Mouse (Mus musculus) forebrain, embryonic 15.5 days (tissue): Measurements from ENCODE around the gene Marveld2. TPM values are rescaled to one million over a fixed set of nuclear protein-coding genes. Genes with fewer than 3 reads are reported as not detected.
A peak's percentile ranks its signal among the peaks of the same experiment; 100 is the strongest.

Experiments used
- ATAC-seq: fragments of 200-750 bp; cut with Nextera tagmentation; replicated peaks from 2 replicates; pipeline ENCODE4 v1.8.0; 2017; ENCODE audit warnings: mild to moderate bottlenecking, moderate TSS enrichment, moderate library complexity
- H3K27ac ChIP-seq: fragments of 300-500 bp; sonication (generic); replicated peaks from 2 replicates; pipeline ENCODE4 v1.5.1; 2015; ENCODE audit warnings: mild to moderate bottlenecking, inconsistent platforms
- H3K27me3 ChIP-seq: fragments of 300-500 bp; sonication (generic); 2 replicates; pipeline ENCODE4 v1.6.1; 2015; ENCODE audit warnings: inconsistent platforms
- H3K36me3 ChIP-seq: fragments of 300-500 bp; sonication (generic); 2 replicates; pipeline ENCODE4 v1.6.1; 2015; ENCODE audit warnings: mild to moderate bottlenecking, inconsistent platforms
- H3K4me1 ChIP-seq: fragments of 300-500 bp; sonication (generic); 2 replicates; pipeline ENCODE4 v1.6.1; 2015; ENCODE audit warnings: inconsistent platforms
- H3K4me2 ChIP-seq: fragments of 300-500 bp; sonication (generic); replicated peaks from 2 replicates; pipeline ENCODE4 v1.6.1; 2015; ENCODE audit warnings: mild to moderate bottlenecking, inconsistent platforms
- H3K4me3 ChIP-seq: fragments of 300-500 bp; sonication (generic); 2 replicates; pipeline ENCODE4 v1.5.1; 2015; ENCODE audit warnings: mild to moderate bottlenecking, inconsistent platforms
- H3K9ac ChIP-seq: fragments of 300-500 bp; sonication (generic); replicated peaks from 2 replicates; pipeline ENCODE4 v1.6.1; 2015; ENCODE audit warnings: mild to moderate bottlenecking, inconsistent platforms
- H3K9me3 ChIP-seq: fragments of 300-500 bp; sonication (generic); 2 replicates; pipeline ENCODE4 v1.6.1; 2016; ENCODE audit warnings: inconsistent platforms
- WGBS: fragments of 180-500 bp; shearing (Covaris S2); methylation state at CpG from one replicate; pipeline ENCODE4 v1.1.7; 2015; ENCODE audit warnings: mixed read lengths; 5-methylcytosine and 5-hydroxymethylcytosine counted together
- polyA plus RNA-seq: library from polyadenylated mRNA; unstranded; fragments of >200 nt; fragmentation: Nextera tagmentation; extraction: Ambion mirVana; gene quantifications from 2 replicates; pipeline ENCODE4 v1.2.1, GENCODE M21; 2015

The Marveld2 gene
- polyA plus RNA-seq, 1 experiment from 2014 or later, result 1.4 TPM

- Histone ChIP-seq H3K9ac (peak overlapping the region; percentile 36; the same call in 1 of the 2 replicates), H3K4me1 (peaks cover 22% of the 10 kb centered on the region), H3K4me3 (peak overlapping the region; percentile 57), H3K9me3 (no peaks in the 10 kb centered on the region), H3K4me2 (peak overlapping the region; percentile 98), H3K36me3 (no peaks in the 10 kb centered on the region), H3K27ac (no peak overlapping the region), H3K27me3 (peaks cover 42% of the 10 kb centered on the region)
- WGBS, result 4% methylated on average over 12 of the region's 12 CpGs
- ATAC-seq, result no peak
Measured at GRCm38 (mm10) chr13:100553042-100553437, 63.7 kb downstream of the Marveld2 start.

DNA sequence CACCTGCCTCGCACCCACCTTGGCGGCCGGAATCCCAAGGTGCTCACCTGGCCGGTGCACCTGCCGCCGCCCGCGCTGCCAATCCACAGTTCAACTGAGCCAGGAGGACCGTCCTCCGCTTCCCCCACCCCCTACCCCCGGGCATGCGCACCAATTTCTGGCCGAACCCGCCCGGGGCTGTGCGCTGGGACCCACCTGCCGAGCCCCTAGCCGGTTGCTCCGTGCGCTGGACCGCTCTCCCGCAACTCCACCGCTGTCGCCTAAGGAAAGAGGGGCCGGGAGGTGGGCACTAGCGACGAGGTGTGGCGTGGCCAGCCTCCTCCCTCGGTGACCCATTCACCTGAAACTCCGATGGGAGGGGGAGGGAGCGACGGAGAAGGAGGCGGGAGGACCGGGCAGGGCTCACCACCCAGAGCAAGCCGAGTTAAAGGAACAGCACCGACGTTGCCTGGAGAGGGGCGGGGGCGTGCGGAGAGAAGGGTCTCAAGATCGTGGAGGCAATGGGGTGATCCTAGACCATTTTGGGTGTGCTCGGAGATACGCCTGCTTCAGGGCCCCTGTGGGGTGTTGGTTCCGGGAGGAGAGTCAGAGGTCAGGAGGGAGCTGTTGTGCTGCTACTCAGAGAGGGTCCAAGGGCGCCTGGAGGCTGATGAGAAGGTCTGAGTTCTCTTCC lies 64.3 kb downstream of the Marveld2 start, which contains the start of gene Ocln:
Gene Ocln, minus strand, starts transcription at position 350 of the 673 bp plus-strand sequence.
- Histone ChIP-seq H3K27ac (no peak within 1 kb of the TSS), H3K27me3 (peaks cover 42% of the 10 kb centered on the region), H3K4me1 (peaks cover 22% of the 10 kb centered on the region), H3K36me3 (no peaks in the 10 kb centered on the region), H3K9ac (peak within 1 kb of the TSS; percentile 36), H3K4me2 (peak within 1 kb of the TSS; percentile 98), H3K9me3 (no peaks in the 10 kb centered on the region), H3K4me3 (peak within 1 kb of the TSS; percentile 57)
- WGBS, result under 1% methylated on average over 44 of the region's 45 CpGs
- ATAC-seq, result peak; percentile 84

- H3K36me3 ChIP-seq, result no peaks in the 10 kb centered on the region
- H3K4me3 ChIP-seq, result peak overlapping the region; percentile 57
- no peak overlapping the region for H3K27ac ChIP-seq
- peaks cover 42% of the 10 kb centered on the region for H3K27me3 ChIP-seq
- peaks cover 22% of the 10 kb centered on the region for H3K4me1 ChIP-seq
- no peaks in the 10 kb centered on the region for H3K9me3 ChIP-seq
- peak; percentile 66 for ATAC-seq
- H3K9ac ChIP-seq, result peak overlapping the region; percentile 36
- peak overlapping the region; percentile 98 for H3K4me2 ChIP-seq
- WGBS, result 0% methylated on average over 35 of the region's 35 CpGs
Measured at GRCm38 (mm10) chr13:100552009-100552368, 64.8 kb downstream of the Marveld2 start.

- 0% methylated on average over 41 of the region's 41 CpGs for WGBS
- Histone ChIP-seq H3K9ac (peak overlapping the region; percentile 36), H3K27ac (no peak overlapping the region), H3K4me3 (peak overlapping the region; percentile 57), H3K36me3 (no peaks in the 10 kb centered on the region), H3K4me2 (peak overlapping the region; percentile 98), H3K9me3 (no peaks in the 10 kb centered on the region), H3K4me1 (peaks cover 22% of the 10 kb centered on the region), H3K27me3 (peaks cover 42% of the 10 kb centered on the region)
- peak; percentile 51; the same call in 1 of the 2 replicates for ATAC-seq
Measured at GRCm38 (mm10) chr13:100551371-100552008, 65.3 kb downstream of the Marveld2 start.

- Histone ChIP-seq H3K36me3 (no peaks in the 10 kb centered on the region), H3K9me3 (no peaks in the 10 kb centered on the region), H3K4me2 (no peak overlapping the region), H3K9ac (no peak overlapping the region), H3K27me3 (peaks cover 25% of the 10 kb centered on the region), H3K27ac (no peak overlapping the region), H3K4me3 (no peak overlapping the region), H3K4me1 (peaks cover 13% of the 10 kb centered on the region)
- WGBS, result 85% methylated on average over 5 of the region's 5 CpGs
- ATAC-seq, result no peak
Measured at GRCm38 (mm10) chr13:100547269-100547668, 69.5 kb downstream of the Marveld2 start.

Other genes starting within 250 kb of the Marveld2 start
- gene Naip1, start 164.1 kb downstream of the Marveld2 start, polyA plus RNA-seq, result not detected in 2 replicates
- gene Gtf2h2, start 124.4 kb downstream of the Marveld2 start, polyA plus RNA-seq, result 69.6 and 70.8 TPM in 2 replicates
- 6.0 and 7.7 TPM in 2 replicates for gene Ocln, start 64.3 kb downstream of the Marveld2 start, polyA plus RNA-seq
- 349 and 353 TPM in 2 replicates for gene Ak6, start 34.0 kb upstream of the Marveld2 start, polyA plus RNA-seq
- 21.6 and 23.5 TPM in 2 replicates for gene Rad17, start 34.1 kb upstream of the Marveld2 start, polyA plus RNA-seq
- 17.1 and 25.6 TPM in 2 replicates for gene Taf9, start 34.6 kb upstream of the Marveld2 start, polyA plus RNA-seq
- 1.7 and 1.8 TPM in 2 replicates for gene Ccdc125, start 52.7 kb upstream of the Marveld2 start, polyA plus RNA-seq
- gene Cdk7, start 114.0 kb upstream of the Marveld2 start, polyA plus RNA-seq, result 55.0 and 56.2 TPM in 2 replicates
- 111 and 119 TPM in 2 replicates for gene Mrps36, start 127.7 kb upstream of the Marveld2 start, polyA plus RNA-seq
- gene Cenph, start 158.9 kb upstream of the Marveld2 start, polyA plus RNA-seq, result 16.2 and 16.3 TPM in 2 replicates
- gene Ccnb1, start 169.6 kb upstream of the Marveld2 start, polyA plus RNA-seq, result 128 and 144 TPM in 2 replicates
- gene Slc30a5, start 216.5 kb upstream of the Marveld2 start, polyA plus RNA-seq, result 36.3 and 36.6 TPM in 2 replicates